Mouse (Mus musculus) left cerebral cortex, postnatal 10 days (tissue): ENCODE measurements around the gene Fstl3. TPM values are rescaled to one million over a fixed set of nuclear protein-coding genes. Genes with fewer than 3 reads are reported as not detected.

Experiments
- DNase-seq, 2 experiments: peaks; one replicate each; pipeline ENCODE4 v3.0.0; 2021 to 2022; ENCODE audit warnings: low spot score in 2 of 2, mixed read lengths in 1 of 2; ENCODE audit errors: extremely low spot score in 1 of 2
- intact Hi-C: fragments of 180-260 bp; cut with DNase I; formaldehyde crosslinking; loops from one replicate; pipeline ENCODE4 v1.15.1; 2025
- total RNA-seq, 2 experiments: library from RNA; stranded (reverse); gene quantifications; 2 replicates each; pipeline ENCODE4 v1.2.3; 2021

The Fstl3 gene
- total RNA-seq, 2 experiments from 2014 or later: 1.7 to 2.6 TPM

GRCm38 (mm10) chr10:79824413-79824812 is 47.3 kb downstream of the Fstl3 start:
- intact Hi-C loops: no loop called here
- no peak for DNase-seq

- no peak for DNase-seq
- intact Hi-C loops: loop anchor here (10.0 kb wide), 1 partner anchor 123 kb away; no protein-coding TSS in a partner anchor
These were observed 54.5 kb downstream of the Fstl3 start for GRCm38 (mm10) chr10:79831583-79831982.

Other genes starting within 250 kb of the Fstl3 start
- gene Plpp2, start 243.5 kb upstream of the Fstl3 start, total RNA-seq: 1 to 10 TPM; 3.2 to 3.7 TPM
- 10 to 100 TPM; 47.5 to 50.2 TPM for gene Mier2, start 222.1 kb upstream of the Fstl3 start, total RNA-seq
- gene Theg, start 189.9 kb upstream of the Fstl3 start, total RNA-seq: not detected
- 10 to 100 TPM; 13.3 to 14.2 TPM for gene C2cd4c, start 163.2 kb upstream of the Fstl3 start, total RNA-seq
- 10 to 100 TPM; 47.1 to 50.7 TPM for gene Shc2, start 139.4 kb upstream of the Fstl3 start, total RNA-seq
- gene Odf3l2, start 131.5 kb upstream of the Fstl3 start, total RNA-seq: under 1 TPM; 0.39 to 0.73 TPM
- under 1 TPM; 0.47 to 0.49 TPM for gene Madcam1, start 112.7 kb upstream of the Fstl3 start, total RNA-seq
- gene Tpgs1, start 107.9 kb upstream of the Fstl3 start, total RNA-seq: 10 to 100 TPM; 69.6 to 72.6 TPM
- gene Cdc34, start 95.1 kb upstream of the Fstl3 start, total RNA-seq: 10 to 100 TPM; 64.9 to 66.8 TPM
- gene Gzmm, start 88.3 kb upstream of the Fstl3 start, total RNA-seq: 1 to 10 TPM; 1.2 to 1.5 TPM
- 100 to 1,000 TPM; 697 to 706 TPM for gene Bsg, start 72.8 kb upstream of the Fstl3 start, total RNA-seq
- 10 to 100 TPM; 75.5 to 80.0 TPM for gene Hcn2, start 60.6 kb upstream of the Fstl3 start, total RNA-seq
- gene Polrmt, start 30.7 kb upstream of the Fstl3 start, total RNA-seq: 10 to 100 TPM; 40.1 to 43.7 TPM
- 1 to 10 TPM; 1.9 to 3.0 TPM for gene Fgf22, start 22.2 kb upstream of the Fstl3 start, total RNA-seq
- 10 to 100 TPM; 90.7 to 95.8 TPM for gene Rnf126, start 10.3 kb upstream of the Fstl3 start, total RNA-seq
- under 1 TPM; 0.32 to 0.54 TPM for gene Prss57, start 13.7 kb downstream of the Fstl3 start, total RNA-seq
- 100 to 1,000 TPM; 430 to 432 TPM for gene Palm, start 16.3 kb downstream of the Fstl3 start, total RNA-seq
- under 1 TPM; 0.30 to 0.51 TPM for gene Misp, start 43.7 kb downstream of the Fstl3 start, total RNA-seq
- 10 to 100 TPM; 58.2 to 62.2 TPM for gene Ptbp1, start 77.2 kb downstream of the Fstl3 start, total RNA-seq
- 1 to 10 TPM; 4.5 to 5.2 TPM for gene Prtn3, start 97.2 kb downstream of the Fstl3 start, total RNA-seq
- gene Plppr3, start 97.4 kb downstream of the Fstl3 start, total RNA-seq: 100 to 1,000 TPM; 135 to 142 TPM
- gene Elane, start 109.0 kb downstream of the Fstl3 start, total RNA-seq: not detected
- gene Cfd, start 113.6 kb downstream of the Fstl3 start, total RNA-seq: not detected
- gene Med16, start 131.7 kb downstream of the Fstl3 start, total RNA-seq: 10 to 100 TPM; 55.4 to 61.9 TPM
- gene Gm26602, start 133.6 kb downstream of the Fstl3 start, total RNA-seq: not detected
- 1 to 10 TPM; 6.8 to 8.4 TPM for gene Kiss1r, start 139.7 kb downstream of the Fstl3 start, total RNA-seq
- 100 to 1,000 TPM; 389 to 406 TPM for gene R3hdm4, start 143.9 kb downstream of the Fstl3 start, total RNA-seq
- 1 to 10 TPM; 6.0 to 7.1 TPM for gene Arid3a, start 149.8 kb downstream of the Fstl3 start, total RNA-seq
- gene Wdr18, start 182.9 kb downstream of the Fstl3 start, total RNA-seq: 10 to 100 TPM; 46.2 to 49.9 TPM
- under 1 TPM; 0.24 to 0.28 TPM for gene Grin3b, start 193.4 kb downstream of the Fstl3 start, total RNA-seq
- gene Tmem259, start 207.1 kb downstream of the Fstl3 start, total RNA-seq: 100 to 1,000 TPM; 136 TPM
- gene Cnn2, start 211.3 kb downstream of the Fstl3 start, total RNA-seq: 10 to 100 TPM in 1 of 2 experiments, 1 to 10 TPM in 1; 8.9 to 12.4 TPM
- 1 to 10 TPM; 8.5 to 9.8 TPM for gene Abca7, start 219.2 kb downstream of the Fstl3 start, total RNA-seq
- gene Arhgap45, start 239.4 kb downstream of the Fstl3 start, total RNA-seq: 1 to 10 TPM; 3.3 to 4.5 TPM